Mouse (Mus musculus) heart, adult 18-20 months (tissue): ENCODE results near the gene Olfr1392. TPM values are rescaled to one million over a fixed set of nuclear protein-coding genes. Genes with fewer than 3 reads are reported as not detected.
"Not testable (repeated sequence)": the region's sequence is repeated elsewhere in the genome, so short reads cannot be mapped to it uniquely, and the experiment has no call there.

Experiments used
- DNase-seq, 2 experiments: peaks; one replicate each; pipeline ENCODE4 v3.0.0; 2021 to 2022; ENCODE audit warnings: mixed read lengths in 1 of 2
- long read RNA-seq, 2 experiments: library from polyadenylated mRNA; stranded (forward); transcript quantifications; one replicate each; pipeline ENCODE4 v2.0.0; 2021
- total RNA-seq, 2 experiments: library from RNA; stranded (reverse); gene quantifications; 2 replicates each; pipeline ENCODE4 v1.2.3; 2021

Olfr1392 gene
- not detected for total RNA-seq
- long read RNA-seq, experiment 1: 0 reads
- long read RNA-seq, experiment 2: 0 reads

GRCm38 (mm10) chr11:49284982-49285381 is at the start of gene Olfr1392:
Gene Olfr1392, plus strand, starts transcription at chr11:49285282.
- DNase-seq: not testable (repeated sequence)

- DNase-seq: peak in 1 of 2 experiments; percentile 27
These were observed 49.4 kb upstream of the Olfr1392 start for GRCm38 (mm10) chr11:49235459-49236207.

GRCm38 (mm10) chr11:49236891-49237290 is 48.2 kb upstream of the Olfr1392 start:
- DNase-seq: no peak

GRCm38 (mm10) chr11:49237532-49237931 is 47.5 kb upstream of the Olfr1392 start:
- DNase-seq: peak in 1 of 2 experiments; percentile 35

- no peak for DNase-seq
These were observed 44.8 kb upstream of the Olfr1392 start for GRCm38 (mm10) chr11:49240310-49240709.

GRCm38 (mm10) chr11:49240874-49241273 is 44.2 kb upstream of the Olfr1392 start:
- DNase-seq: no peak

- DNase-seq: peak in 1 of 2 experiments; percentile 29
These were observed 43.6 kb upstream of the Olfr1392 start for GRCm38 (mm10) chr11:49241471-49241870.

- DNase-seq: no peak
These were observed 42.0 kb upstream of the Olfr1392 start for GRCm38 (mm10) chr11:49242944-49243626.

GRCm38 (mm10) chr11:49243727-49244594 is 41.1 kb upstream of the Olfr1392 start, which contains the start of gene Mgat1:
Gene Mgat1, plus strand, starts transcription at chr11:49244191.
- DNase-seq: peak; percentile 93 to 97

GRCm38 (mm10) chr11:49244595-49244930 is 40.5 kb upstream of the Olfr1392 start:
- DNase-seq: no peak

- DNase-seq: peak in 1 of 2 experiments; percentile 52
These were observed 39.9 kb upstream of the Olfr1392 start for GRCm38 (mm10) chr11:49245176-49245575.

- DNase-seq: peak in 1 of 2 experiments; percentile 33
These were observed 39.3 kb upstream of the Olfr1392 start for GRCm38 (mm10) chr11:49245634-49246415.

GRCm38 (mm10) chr11:49246523-49246922 is 38.6 kb upstream of the Olfr1392 start:
- no peak for DNase-seq

- DNase-seq: no peak
These were observed 37.8 kb upstream of the Olfr1392 start for GRCm38 (mm10) chr11:49247255-49247654.

- DNase-seq: peak; percentile 75 to 87
These were observed 36.7 kb upstream of the Olfr1392 start for GRCm38 (mm10) chr11:49248226-49248973.

GRCm38 (mm10) chr11:49248974-49249700 is 35.9 kb upstream of the Olfr1392 start:
- DNase-seq: no peak

GRCm38 (mm10) chr11:49249811-49250421 is 35.2 kb upstream of the Olfr1392 start:
- DNase-seq: peak in 1 of 2 experiments; percentile 52

- peak; percentile 94 to 97 for DNase-seq
These were observed 34.4 kb upstream of the Olfr1392 start for GRCm38 (mm10) chr11:49250422-49251379.
